Mouse (Mus musculus): ENCODE data around the gene Ccnl1.

Gene Ccnl1

DNA sequence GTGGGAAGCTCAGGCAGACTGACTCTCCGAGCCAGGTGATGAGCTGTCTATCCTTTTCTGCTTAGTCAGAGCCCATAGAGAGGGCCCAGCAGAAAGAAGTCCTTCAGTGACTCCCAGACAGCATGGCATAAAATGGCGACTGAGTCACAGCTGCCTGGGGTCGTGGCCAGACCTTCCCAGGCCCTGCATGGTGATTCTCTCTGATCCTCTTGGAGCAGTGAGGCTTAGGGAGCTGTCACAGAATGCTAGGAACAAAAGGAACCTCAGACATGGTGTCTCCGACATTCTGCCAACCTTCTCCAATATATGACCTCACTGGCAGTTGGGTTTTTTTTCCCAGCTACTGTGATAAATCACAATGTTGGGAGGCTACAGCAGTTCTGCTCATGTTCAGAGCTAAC, 30.9 kb downstream of the Ccnl1 start:
- no peak for DNase-seq (ENCODE audit: extremely low spot score)

DNA sequence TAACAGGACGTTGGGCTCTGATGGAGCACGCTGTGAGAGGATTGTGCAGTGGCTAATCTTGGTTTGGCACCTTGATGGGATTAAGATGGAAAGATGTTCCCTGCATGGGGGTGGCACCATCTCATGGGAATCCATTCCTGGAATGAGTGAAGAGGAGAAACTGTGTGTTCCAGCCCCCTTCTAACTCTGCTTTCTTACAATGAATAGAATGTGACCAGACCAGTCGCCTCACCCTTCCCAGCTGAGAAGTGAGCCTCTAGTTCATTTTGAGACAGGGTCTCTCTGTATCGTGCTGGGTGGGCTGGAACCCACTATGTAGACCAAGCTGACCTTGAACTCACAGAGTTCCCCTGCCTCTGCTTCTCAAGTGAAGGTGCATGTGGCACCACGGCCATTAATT, 31.6 kb downstream of the Ccnl1 start:
- DNase-seq (ENCODE audit: extremely low spot score) = no peak

DNA sequence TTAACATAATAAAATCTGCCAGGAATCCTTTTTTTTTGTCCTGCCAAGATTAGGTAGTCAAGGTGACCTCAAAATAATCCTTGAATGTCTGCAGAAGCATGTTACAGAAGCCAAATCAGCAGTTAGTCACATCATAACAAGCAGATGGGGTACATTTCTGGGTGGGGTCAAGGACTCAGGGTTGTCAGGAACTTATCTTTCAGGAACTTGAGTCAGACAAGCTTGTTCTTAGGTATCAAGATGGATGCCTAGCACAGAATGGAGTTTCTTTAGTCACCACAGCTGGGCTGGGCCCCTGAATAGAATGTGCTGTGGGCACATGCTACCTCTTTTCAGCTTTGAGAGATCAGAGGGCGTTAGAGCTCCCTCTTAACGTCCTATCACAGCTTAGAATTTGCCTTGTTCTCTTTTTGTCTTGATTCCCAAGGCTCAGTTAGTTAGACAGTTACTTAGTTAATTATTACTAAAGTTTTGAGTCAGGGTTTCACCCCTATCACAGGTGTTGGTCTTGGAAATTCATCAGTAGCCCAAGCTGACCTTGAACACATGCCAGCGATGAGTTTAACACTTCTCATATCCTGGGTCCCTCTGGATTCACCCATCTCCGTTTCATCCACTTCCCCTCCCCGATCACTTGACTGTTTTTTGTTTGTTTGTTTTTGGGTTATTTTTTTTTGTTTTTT, 32.9 kb downstream of the Ccnl1 start:
- DNase-seq (ENCODE audit: extremely low spot score) = no peak

DNA sequence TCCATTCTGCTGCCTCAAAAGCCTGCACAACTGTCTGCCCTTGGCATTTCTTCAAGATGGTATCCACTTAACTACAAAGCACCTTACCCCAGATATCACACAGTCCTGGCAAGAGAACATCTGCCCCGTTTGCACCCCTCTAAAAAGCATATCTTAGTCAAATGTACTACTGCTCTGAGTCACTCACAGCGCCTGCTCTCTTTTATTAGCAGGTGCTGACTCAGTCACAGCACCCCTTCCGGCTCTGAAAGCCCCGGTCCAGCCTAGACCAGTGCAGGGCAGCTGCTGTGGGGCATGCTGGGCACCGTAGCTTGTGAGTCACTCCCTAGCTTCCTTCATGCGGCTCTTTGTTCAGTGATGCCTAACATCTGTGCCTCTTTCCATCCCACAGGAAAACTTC, 35.6 kb downstream of the Ccnl1 start:
- no peak for DNase-seq (ENCODE audit: extremely low spot score)

DNA sequence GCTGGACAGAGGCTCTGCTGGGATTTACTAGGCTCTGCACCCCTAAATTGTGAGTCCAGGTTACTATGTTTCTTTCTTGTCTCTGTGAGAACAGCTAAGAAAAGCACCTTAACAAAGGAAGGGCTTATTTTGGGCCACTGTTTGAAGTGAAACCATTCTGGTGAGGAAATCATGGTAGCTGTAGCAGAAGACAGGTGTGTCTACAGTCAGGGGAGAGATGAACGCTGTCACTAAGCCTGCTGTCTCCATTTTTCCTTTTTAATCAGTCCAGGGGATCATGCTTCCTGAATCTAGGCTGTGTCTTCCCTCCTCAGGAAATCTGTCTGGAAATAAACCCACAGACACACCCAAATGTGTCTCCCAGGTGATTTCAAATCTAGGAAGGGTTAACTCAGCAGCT, 36.4 kb downstream of the Ccnl1 start:
- DNase-seq (ENCODE audit: extremely low spot score) = no peak

DNA sequence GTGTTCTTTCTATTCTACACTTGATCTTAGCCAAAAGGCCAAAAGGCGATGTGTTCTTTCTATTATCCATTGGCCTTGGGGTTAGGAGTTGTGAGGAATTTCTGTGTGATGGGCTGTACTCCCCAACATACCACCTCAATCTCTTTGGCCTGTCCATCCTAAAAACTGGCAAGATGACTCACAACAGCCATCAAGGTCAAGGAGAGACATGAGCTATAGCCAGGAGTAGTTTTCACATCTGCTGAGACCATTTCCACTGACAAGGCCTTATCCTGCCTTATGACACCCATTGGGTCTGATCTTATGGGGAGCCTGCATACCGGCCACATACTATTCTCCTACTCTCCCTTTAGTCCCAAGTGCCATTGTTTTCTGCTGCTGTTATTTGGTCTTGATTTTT, 39.0 kb downstream of the Ccnl1 start:
- DNase-seq (ENCODE audit: extremely low spot score) = no peak

DNA sequence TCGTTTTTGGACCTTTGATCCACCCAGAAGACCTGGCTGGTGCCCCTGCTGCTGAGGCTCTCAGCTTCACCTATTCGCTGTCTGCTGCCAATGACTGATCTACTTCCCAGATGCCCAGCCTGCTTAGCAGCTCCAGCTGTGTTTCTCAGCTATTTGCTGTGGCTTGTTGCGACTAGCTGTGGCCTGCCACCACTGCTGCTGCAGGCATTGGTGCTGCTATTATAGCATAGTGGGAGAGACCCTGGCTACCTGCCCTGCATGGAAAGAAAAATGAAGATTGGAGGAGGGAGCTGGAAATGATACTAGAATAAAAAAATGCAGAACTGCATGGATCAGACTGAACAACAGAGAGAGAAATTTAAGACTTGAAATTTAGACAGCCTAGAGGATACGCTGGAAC, 45.1 kb downstream of the Ccnl1 start:
- DNase-seq (ENCODE audit: extremely low spot score) = no peak

DNA sequence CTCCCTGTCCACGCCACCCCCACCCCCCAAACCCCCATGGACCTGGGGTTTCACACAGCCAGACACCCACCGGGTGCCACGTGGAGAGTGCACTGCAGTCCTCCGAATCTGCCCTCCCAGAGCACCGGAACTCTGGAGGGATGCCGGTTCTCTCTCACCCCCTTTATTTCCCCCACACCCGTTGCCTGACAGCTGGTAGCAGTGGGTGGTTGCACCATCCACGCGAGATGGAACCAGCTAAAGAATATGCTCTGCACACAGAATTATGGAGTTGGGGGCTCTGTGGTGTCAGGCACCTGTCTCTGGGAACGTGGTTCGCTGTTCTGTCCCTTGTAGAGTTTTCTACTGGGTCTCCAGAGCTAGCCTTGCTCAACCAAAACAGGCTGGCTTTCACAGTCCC, 45.8 kb downstream of the Ccnl1 start:
- DNase-seq (ENCODE audit: extremely low spot score) = no peak

DNA sequence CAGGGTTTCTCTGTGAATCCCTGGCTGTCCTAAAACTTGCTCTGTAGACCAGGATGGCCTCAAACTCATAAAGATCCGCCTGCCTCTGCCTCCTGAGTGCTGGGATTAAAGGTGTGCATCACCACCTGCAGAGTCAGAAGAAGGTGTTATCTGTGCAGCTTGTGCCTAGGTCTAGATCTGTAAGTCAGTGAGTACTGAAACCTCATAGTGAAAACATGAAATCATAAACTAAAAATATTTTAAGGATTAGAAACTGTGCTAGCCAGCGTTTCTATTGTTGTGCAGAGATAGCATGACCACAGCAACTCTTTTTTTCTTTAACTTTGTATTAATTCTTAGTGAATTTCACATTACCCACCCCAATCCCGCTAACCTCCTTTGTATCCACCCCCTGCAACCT, 46.8 kb downstream of the Ccnl1 start:
- DNase-seq (ENCODE audit: extremely low spot score) = no peak

DNA sequence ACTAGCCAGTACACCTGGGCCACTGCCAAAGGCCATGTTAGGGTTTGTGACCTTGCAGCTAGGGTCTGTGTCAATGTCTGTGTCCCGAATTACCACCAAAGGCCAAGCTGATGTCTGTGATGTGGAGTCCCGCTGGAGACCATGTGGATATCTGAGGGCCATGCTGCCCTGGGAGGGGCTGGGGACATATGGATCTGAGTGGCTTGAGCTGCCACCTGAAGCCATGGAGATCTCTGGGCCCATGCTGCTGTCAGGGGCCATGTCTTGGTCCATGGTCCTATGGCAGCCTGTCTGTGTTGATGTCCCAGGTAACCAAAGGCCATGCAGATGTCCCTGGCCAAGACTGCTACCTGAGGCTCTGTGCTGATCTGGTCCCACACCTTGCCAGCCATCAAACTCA, 48.6 kb downstream of the Ccnl1 start:
- DNase-seq (ENCODE audit: extremely low spot score) = no peak

DNA sequence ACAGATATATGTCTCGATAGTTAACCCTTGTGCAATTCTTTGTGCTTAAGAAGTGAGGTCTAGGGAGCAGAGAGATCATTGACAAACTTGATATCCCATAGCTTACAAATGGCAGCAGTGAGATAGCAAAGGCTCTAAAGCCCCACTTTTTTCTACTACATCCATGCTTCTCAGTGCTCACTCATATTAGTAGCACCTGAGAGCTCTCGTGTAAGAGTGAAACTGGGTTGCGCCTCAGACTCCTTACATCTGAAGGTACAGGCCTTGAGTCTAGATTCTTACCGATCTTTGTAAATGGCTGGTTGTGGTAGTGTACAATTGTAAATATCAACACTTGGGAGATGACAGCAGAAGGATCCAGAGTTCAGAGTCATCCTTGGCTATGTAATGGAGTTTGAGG, 50.5 kb downstream of the Ccnl1 start:
- DNase-seq (ENCODE audit: extremely low spot score) = no peak

DNA sequence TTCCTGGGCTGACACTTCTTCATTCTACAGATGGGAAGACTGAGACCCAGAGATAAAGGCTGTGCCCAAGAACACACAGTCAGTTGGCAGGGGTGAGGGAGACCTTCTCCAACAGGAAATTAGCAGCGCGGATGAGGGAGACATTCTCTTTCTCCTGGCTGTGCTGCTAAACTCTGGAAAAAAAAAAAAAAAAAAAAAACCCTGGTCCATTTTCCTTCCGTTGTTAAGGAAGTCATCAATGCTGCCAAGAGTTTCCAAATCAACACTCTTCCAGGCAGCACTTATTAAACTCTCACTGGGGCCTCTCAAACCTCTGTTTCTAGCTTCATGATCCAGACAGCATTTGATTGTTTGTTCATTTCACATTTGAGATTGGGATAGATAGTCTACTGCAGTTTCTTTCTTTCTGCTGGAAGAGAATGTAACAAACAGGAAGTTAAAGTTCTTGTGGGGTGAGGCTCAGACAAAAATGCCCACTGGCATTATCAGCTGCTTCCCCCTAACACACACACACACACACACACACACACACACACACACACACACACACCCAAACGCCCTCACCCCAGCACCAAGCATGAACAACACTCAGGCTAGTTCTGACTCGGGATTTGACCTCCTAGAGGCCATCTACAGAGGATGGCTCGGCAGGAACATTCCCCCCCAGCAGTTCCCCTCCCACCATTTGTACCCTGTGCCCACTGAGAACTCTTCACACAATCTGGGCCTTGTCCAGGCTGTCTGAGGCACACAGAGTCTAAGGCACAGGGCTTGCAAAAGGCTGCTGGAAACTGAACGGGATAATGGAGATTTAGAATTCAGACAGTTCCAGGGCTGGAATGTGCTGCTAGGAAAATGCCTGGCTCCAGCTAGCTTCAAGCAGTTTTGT, 52.5 kb downstream of the Ccnl1 start:
- DNase-seq (ENCODE audit: extremely low spot score) = no peak

DNA sequence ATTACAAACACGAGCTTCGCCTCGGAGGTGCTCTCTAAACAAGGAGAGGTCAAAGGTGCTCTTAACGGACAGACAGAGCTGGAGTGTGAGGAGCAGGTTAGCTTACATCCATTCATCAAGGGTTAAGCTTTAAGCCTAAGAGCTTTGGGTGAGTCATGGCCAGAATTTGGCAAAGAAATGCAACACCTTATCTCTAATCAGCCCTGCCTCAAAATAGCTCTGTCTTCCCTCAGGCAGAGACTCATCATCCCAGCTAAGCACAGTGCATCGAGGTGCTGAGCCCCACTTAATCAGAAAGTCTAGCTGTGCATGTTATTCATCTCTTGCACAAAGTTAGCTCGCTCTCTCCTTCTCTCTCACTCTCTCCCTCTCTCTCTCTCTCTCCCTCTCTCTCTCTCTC, 53.3 kb downstream of the Ccnl1 start:
- DNase-seq (ENCODE audit: extremely low spot score) = peak; percentile 49

DNA sequence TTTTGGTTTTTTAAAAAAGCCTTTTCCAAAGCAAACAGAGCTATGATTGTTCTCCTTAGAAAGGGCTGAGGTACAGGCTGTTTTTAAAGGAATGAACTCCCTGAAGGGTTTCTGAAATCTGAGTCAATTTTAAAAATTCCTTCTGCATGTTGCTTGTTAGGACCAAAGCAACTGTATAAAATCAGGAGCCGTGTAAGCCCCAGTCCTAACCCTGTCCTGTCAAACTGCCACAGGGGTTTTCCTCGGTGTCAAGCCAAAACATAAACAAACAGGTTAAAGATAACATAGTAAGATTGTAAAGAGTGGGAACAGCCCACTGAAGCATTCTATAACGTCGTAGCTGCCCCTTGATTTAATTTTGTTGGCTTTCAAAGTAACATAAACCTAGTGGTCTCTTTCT, 53.9 kb downstream of the Ccnl1 start:
- DNase-seq (ENCODE audit: extremely low spot score) = no peak

DNA sequence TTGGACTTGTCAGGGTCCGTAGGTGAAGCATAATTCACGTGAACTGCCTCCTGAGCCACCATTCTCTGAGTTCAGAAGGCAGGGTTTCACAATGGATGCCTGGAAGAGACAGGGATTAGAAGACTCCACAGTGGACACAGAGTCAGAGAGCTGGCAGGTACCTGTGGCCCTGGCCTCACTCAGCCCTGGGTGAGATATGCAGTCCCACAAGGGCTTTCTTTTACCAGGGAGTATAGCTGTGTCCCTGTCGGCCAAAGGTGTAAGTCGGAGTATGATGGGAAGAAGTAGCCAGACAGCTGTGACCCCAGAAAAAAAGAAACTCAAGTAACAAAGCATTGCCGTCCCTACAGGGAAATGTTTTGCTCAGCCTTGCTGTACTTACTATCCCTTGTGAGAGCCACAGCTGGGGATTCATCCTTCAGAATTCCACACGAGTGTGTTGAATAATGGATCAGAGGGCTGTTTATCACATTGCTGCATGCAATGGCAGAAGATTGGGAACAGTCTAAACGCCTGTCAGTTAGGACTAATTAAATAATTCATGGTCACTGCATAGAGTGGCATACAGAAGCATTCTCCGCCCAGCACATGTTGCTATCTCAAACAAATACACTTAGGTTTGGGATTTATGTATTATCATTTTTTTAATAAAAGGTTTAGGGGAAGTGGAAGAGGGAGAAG, 59.3 kb downstream of the Ccnl1 start:
- no peak for DNase-seq (ENCODE audit: extremely low spot score)

DNA sequence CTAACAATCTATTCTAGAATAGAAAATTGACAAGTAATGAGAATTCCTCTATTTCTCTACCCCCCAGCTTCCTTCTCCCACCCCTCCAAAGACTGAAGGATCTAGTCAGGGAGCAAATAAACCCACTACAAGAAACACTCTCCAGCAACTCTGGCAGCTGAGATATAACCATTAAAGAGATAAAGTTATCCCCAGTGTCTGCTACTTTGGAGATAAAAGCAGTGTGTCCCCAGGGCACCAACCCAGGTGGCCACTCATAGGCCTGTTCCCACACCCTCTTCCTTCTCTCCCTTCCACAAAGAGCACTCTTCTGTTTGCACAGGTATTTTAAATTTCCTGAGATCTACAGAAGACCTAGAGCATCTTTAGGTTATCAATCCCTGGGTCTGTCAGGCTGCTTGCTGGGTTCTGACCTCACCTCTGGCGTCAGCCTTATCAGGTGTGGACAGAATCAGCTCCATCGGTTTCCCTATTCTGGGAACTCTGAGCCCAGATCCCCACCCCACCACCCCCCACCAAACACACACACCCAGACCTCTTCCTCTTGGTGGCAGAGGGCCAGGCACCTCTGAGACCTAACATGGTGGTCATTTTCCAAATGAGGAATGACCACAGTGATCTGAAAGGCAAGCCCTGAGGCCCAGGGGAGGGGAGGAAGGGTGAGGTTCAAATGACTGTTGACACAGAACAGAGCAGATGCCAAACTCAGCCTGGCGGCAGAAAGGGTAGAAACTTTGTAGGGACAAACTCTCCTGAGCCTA, 60.6 kb downstream of the Ccnl1 start:
- no peak for DNase-seq (ENCODE audit: extremely low spot score)

All from embryo, embryonic 9.5 days (tissue).